Mouse (Mus musculus) cerebellum, postnatal 10 days (tissue): ENCODE results near the gene Myl3.

Experiments used
- DNase-seq, 2 experiments: peaks; one replicate each; pipeline ENCODE4 v3.0.0; 2021; ENCODE audit warnings: mixed read lengths in 2 of 2

The Myl3 gene

GRCm38 (mm10) chr9:110731859-110732258 is 9.8 kb upstream of the Myl3 start:
- DNase-seq, result no peak

GRCm38 (mm10) chr9:110732623-110733022 is 9.0 kb upstream of the Myl3 start:
- peak; percentile 63 to 80 for DNase-seq

GRCm38 (mm10) chr9:110733102-110733501 is 8.6 kb upstream of the Myl3 start:
- no peak for DNase-seq

GRCm38 (mm10) chr9:110734154-110734553 is 7.5 kb upstream of the Myl3 start:
- no peak for DNase-seq

- DNase-seq, result peak; percentile 63 to 71
These were observed 5.3 kb upstream of the Myl3 start for GRCm38 (mm10) chr9:110736362-110736761.

GRCm38 (mm10) chr9:110738054-110738453 is 3.6 kb upstream of the Myl3 start:
- no peak for DNase-seq

GRCm38 (mm10) chr9:110739961-110740360 is 1.7 kb upstream of the Myl3 start:
- DNase-seq, result no peak

GRCm38 (mm10) chr9:110742295-110742950 is 762 bp downstream of the Myl3 start:
- peak; percentile 60 to 62 for DNase-seq

GRCm38 (mm10) chr9:110742951-110743455 is 1.3 kb downstream of the Myl3 start:
- peak in 1 of 2 experiments; percentile 41 for DNase-seq

GRCm38 (mm10) chr9:110743456-110744323 is 2.0 kb downstream of the Myl3 start:
- peak; percentile 57 to 61 for DNase-seq

- no peak for DNase-seq
These were observed 4.1 kb downstream of the Myl3 start for GRCm38 (mm10) chr9:110745752-110746151.

GRCm38 (mm10) chr9:110746238-110746637 is 4.6 kb downstream of the Myl3 start:
- DNase-seq, result no peak

GRCm38 (mm10) chr9:110746961-110747360 is 5.3 kb downstream of the Myl3 start, which contains the start of gene Pth1r:
Gene Pth1r, minus strand, starts transcription at chr9:110747145.
- no peak for DNase-seq

GRCm38 (mm10) chr9:110748451-110748850 is 6.8 kb downstream of the Myl3 start:
- DNase-seq, result no peak

- DNase-seq, result no peak
These were observed 8.9 kb downstream of the Myl3 start for GRCm38 (mm10) chr9:110750404-110751187.

- no peak for DNase-seq
These were observed 9.8 kb downstream of the Myl3 start for GRCm38 (mm10) chr9:110751412-110751811.

- DNase-seq, result no peak
These were observed 11.3 kb downstream of the Myl3 start for GRCm38 (mm10) chr9:110752917-110753435.

GRCm38 (mm10) chr9:110753773-110754172 is 12.1 kb downstream of the Myl3 start:
- DNase-seq, result no peak

- DNase-seq, result peak; percentile 35 to 54
These were observed 16.2 kb downstream of the Myl3 start for GRCm38 (mm10) chr9:110757816-110758215.

GRCm38 (mm10) chr9:110758605-110759004 is 16.9 kb downstream of the Myl3 start:
- peak; percentile 38 to 73 for DNase-seq

- peak; percentile 53 to 65 for DNase-seq
These were observed 17.6 kb downstream of the Myl3 start for GRCm38 (mm10) chr9:110759265-110759664.

GRCm38 (mm10) chr9:110760886-110761285 is 19.2 kb downstream of the Myl3 start:
- DNase-seq, result peak; percentile 34 to 54

- DNase-seq, result no peak
These were observed 21.1 kb downstream of the Myl3 start for GRCm38 (mm10) chr9:110762763-110763162.
